Mouse (Mus musculus): Measurements from ENCODE around the gene Odaph.

GRCm38 (mm10) chr5:91972046-91972445 lies 15.2 kb upstream of the Odaph start:
- TF ChIP-seq CTCF (conservative IDR thresholded peaks at IDR 0.05; ENCODE audit: insufficient read depth, insufficient read length, low read depth, low read length) (no peak), POLR2A (IDR thresholded peaks at IDR 0.05; ENCODE audit: low read depth, low read length) (no peak)
